Mouse (Mus musculus) heart, adult 2 months (tissue): ENCODE measurements around the gene Coro1c.

Experiments
- CTCF ChIP-seq: fragments of 200-600 bp; IDR thresholded peaks from 2 replicates; pipeline ENCODE4 v1.8.1; 2022; ENCODE audit warnings: antibody characterized with exemption, mild to moderate bottlenecking, moderate library complexity
- EP300 ChIP-seq: fragments of 200-500 bp; IDR thresholded peaks from 2 replicates; pipeline ENCODE4 v1.6.1; 2011; ENCODE audit warnings: low read depth, low read length, control low read depth; ENCODE audit not compliant: insufficient read depth
- POLR2A ChIP-seq: fragments of 200-500 bp; IDR thresholded peaks from 2 replicates; pipeline ENCODE4 v1.6.1; 2011; ENCODE audit warnings: mild to moderate bottlenecking, low read depth, low read length, control low read depth; ENCODE audit not compliant: insufficient read depth

DNA sequence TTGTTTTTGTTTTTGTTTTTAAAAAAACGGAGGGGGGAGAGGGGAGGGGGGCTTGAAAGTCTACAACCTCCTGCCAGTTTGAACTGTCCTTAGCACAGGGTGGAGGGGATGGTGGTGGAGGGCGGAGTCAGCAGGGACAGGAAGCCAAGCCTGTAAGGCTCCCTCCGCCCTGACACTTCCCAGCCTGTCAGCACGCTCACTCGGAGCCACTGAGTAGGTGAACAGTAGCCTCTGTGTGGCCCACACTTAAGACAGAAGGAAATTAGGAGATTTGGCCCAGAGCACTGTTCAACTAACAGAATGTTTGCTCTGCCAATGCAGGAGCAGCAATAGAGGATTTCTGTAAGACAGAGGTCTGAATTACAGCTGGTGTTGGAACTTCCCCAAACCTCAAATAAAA, 49.6 kb downstream of the Coro1c start:
- TF ChIP-seq EP300 (peak; percentile 56; the same call in 1 of the 2 replicates), POLR2A (peak; percentile 47; the same call in 1 of the 2 replicates), CTCF (no peak)
